Mouse (Mus musculus) mouse trophoblast stem cell (cell line): ENCODE data around the gene Rdh7.
"Not testable (repeated sequence)": the region's sequence is repeated elsewhere in the genome, so short reads cannot be mapped to it uniquely, and the experiment has no call there.

Experiments used
- in situ Hi-C, 2 experiments: fragments of 300-500 bp; cut with MseI, MboI; formaldehyde crosslinking; loops; 2 replicates in 1 of 2; 3 replicates in 1 of 2; pipeline ENCODE4 v1.15.1; 2025

Rdh7 gene

DNA sequence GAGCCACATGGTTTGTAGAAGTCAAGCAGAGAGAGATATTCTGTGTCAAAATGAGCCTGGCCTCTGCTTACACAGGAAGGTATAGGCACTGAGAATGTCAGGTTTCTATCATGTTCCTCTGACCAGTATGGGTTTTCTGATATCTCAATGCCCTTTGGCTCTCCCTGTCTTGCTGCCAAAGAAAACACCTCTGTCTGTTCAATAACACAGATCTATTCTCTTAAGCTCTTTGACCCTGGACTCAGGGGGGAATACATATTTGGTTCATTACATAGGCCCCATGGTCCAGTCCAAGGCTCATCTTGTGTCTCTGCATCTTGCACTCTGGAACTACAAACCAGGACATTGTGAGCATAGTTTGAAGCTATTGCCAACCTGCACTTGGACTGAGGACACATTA lies at the start of gene Rdh7:
TSS of gene Rdh7 (minus strand) at position 213 of the 400 bp plus-strand sequence.
- in situ Hi-C loops: no loop called here

- in situ Hi-C loops: loop anchor here (5.0 kb wide), 2 partner anchors 190 to 200 kb away; partner anchors contain the start of gene Zbtb39 (in 1 of the 2)
Measured at GRCm38 (mm10) chr10:127937428-127938010, 48.9 kb upstream of the Rdh7 start.

DNA sequence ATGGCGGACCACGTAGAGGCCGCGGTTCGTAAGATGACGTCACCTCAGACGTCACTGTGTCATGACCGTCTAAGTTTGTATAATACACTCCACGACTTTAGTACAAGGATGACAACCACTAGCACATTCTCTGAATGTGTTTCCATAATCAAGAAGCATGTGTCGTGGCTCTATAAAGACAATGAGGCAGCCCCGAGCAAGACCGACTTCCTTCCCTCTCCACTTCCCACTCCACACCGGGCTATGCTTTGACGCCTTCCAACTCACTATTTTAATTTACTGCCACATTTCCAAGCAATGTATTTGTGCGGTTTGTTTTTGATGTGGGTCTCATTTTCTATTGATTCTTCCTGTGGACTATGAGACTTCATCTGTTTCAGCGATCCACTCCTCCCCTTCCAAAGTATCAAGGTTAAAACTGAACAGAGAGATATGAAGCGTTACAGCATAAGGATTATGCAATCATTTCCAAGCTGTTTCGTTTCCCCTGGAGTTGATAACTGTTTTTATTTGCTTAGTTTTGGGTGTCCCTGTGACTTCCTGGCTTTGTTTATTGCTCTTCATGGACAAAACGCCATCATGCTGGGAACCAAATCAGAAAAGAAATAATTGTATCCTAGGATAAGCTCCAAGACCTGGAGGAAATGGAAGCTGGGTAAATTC lies 48.3 kb upstream of the Rdh7 start:
- in situ Hi-C loops: loop anchor here (5.0 kb wide), 2 partner anchors 190 to 200 kb away; partner anchors contain the start of gene Zbtb39 (in 1 of the 2)

GRCm38 (mm10) chr10:127936271-127936670 lies 47.7 kb upstream of the Rdh7 start:
- in situ Hi-C loops: loop anchor here (5.0 kb wide), 2 partner anchors 189 to 199 kb away; partner anchors contain the start of gene Zbtb39 (in 1 of the 2)

DNA sequence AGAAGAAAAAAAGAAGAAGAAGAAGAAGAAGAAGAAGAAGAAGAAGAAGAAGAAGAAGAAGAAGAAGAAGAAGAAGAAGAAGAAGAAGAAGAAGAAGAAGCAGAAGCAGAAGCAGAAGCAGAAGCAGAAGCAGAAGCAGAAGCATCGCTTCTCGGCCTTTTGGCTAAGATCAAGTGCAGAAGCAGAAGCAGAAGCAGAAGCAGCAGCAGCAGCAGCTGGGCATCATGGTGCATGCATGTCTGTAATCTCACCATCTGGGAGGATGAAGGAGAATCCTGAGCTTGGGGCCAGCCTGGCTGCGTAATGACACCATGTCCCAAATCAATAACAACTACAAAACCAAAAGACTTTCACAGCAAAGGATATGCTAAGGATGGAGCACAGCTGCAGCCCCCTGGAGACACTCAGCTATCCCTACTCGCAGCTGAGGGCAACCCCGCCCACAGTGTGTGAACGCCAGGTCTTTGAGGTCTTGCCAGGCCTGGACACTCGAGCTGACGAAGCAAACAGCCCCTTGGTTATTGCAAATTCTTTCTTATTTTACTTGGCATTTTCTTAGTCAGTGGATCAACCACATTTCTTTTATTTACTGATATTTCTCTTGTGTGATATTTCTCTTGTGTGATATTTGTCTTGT lies 43.8 kb upstream of the Rdh7 start:
- in situ Hi-C loops: no loop called here

DNA sequence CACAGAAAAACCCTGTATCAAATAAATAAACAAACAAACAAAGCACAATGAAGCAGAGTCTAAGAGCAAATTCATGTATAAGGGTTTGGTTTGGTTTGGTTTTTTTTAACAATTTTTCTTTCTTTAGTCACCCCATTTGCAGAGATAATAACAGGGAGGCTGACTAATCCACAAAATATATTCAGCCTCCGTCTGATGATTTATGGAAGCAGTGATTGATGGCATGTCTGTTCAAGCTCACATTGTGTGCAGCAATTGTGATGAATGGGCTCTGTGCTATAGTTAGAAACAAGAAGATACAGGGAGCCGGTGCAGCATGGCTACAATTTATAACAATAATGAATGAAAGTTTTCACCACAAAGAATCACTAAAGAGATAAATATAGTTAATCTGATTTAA lies 39.1 kb upstream of the Rdh7 start:
- in situ Hi-C loops: no loop called here

GRCm38 (mm10) chr10:127924597-127925378 lies 36.2 kb upstream of the Rdh7 start:
- in situ Hi-C loops: no loop called here

DNA sequence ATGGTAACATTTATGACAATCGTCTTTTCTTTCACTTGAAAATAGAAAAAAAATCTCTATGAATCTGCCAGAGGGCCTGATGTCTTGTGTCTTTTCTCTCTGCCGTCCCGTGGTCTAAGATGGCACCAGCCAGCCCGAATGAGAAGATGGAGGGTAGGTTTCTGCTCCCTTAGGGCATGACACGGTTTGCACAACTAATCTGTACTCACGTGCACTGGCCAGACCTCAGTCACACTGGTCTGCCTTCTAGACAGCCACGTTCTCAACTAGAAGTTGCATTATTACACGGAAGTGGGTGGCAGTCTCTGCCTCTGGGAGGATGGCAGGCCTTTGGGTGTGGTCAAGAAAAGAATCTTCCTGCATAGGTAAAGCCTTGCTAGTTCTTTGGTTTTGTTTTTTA lies 34.4 kb upstream of the Rdh7 start:
- in situ Hi-C loops: no loop called here

- in situ Hi-C loops: no loop called here
Measured at GRCm38 (mm10) chr10:127922241-127922640, 33.6 kb upstream of the Rdh7 start.

DNA sequence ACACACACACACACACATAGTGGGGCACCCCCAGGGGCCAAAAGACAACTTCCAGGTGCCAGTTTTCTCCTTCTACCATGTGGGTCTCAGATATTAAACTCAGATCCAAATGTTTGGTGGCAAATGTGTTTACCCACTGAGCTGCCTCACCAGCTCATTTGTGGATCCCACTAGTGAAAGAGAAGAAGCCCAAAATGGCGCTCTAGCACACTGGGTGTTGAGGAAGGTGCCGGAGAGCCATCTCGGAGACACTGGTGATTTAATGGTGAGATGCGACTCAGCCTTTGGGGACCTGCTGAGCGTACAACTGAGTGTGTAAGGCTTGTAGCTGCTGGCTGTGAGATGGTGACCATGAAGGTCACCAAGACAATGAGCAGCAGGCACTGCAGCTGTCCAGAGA lies 29.0 kb upstream of the Rdh7 start:
- in situ Hi-C loops: no loop called here

DNA sequence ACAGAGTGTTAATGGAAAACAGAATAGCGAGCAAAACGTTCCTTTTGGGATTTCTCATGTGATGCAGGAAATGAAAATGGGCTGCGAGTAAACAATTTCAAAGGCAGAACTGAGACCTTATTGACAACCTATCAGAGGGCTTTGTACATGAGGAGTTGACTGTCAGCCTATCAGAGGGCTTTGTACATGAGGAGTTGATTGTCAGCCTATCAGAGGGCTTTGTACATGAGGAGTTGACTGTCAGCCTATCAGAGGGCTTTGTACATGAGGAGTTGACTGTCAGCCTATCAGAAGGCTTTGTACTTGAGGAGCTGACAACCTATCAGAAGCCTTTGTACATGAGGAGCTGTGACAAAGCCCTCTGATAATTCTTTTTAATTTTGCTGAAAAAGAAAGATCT lies 28.6 kb upstream of the Rdh7 start:
- in situ Hi-C loops: not testable (repeated sequence)

DNA sequence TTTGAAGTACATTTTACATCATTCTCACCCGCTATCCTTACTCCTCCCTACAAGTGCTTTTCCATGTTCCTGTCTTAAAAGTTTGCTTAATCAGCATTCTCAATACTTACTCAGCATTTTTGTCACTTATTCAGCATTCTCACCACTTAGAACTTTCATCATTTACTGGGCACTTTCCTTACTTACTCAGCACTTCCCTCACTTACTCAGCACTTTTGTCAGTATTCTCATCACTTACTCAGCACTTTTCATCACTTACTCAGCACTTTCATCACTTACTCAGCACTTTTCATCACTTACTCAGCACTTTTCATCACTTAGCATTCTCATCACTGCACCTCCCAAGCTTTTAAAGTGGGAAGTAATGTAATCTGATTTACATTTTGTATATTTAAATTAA lies 27.0 kb upstream of the Rdh7 start:
- in situ Hi-C loops: no loop called here

GRCm38 (mm10) chr10:127907386-127907951 lies 18.9 kb upstream of the Rdh7 start:
- in situ Hi-C loops: no loop called here

DNA sequence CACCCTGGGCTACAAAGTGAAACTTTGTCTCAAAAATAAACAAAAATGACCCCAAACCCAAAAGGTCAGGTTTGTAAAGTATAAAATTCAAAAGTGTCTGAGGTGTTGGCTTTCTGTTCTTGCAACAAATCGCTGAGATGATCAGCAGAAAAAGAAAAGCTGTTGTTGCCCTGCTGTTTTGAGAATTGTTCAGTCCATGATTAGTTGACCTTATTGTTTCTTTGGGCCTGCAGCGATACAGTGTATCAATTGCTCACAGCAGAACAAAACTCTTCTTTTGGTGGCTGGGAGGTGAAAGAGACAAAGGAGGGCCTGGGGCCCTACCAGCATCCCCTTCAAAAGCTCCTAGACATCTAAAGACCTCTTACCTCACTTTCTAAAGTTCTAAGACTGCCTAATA lies 17.5 kb upstream of the Rdh7 start:
- in situ Hi-C loops: no loop called here

GRCm38 (mm10) chr10:127904718-127905446 lies 16.3 kb upstream of the Rdh7 start:
- in situ Hi-C loops: no loop called here

- in situ Hi-C loops: no loop called here
Measured at GRCm38 (mm10) chr10:127903116-127903515, 14.5 kb upstream of the Rdh7 start.

GRCm38 (mm10) chr10:127901751-127902150 lies 13.1 kb upstream of the Rdh7 start:
- in situ Hi-C loops: no loop called here

GRCm38 (mm10) chr10:127899783-127900182 lies 11.2 kb upstream of the Rdh7 start:
- in situ Hi-C loops: no loop called here

GRCm38 (mm10) chr10:127898218-127898617 lies 9.6 kb upstream of the Rdh7 start, which contains the start of gene Sdr9c7:
Gene Sdr9c7, plus strand, starts transcription at chr10:127898518.
- in situ Hi-C loops: no loop called here

DNA sequence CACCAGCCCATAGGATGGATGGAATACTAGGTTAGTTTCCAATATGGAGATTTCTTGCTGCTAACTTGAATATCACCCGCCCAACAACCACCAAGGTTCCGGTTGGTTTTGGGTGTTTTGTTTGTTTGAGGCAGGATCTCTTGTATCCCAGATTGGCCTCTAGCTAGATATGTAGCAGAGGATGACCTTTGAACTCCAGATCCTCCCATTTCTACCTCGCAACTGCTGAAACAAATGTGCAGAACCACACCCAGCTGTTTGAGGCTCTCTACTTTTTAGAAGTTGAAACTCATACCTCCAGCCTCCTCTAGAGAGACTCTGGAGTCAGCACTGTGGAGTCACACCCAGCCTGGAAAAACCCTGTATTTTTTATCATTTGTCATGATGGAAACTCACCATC lies 8.9 kb upstream of the Rdh7 start:
- in situ Hi-C loops: no loop called here

DNA sequence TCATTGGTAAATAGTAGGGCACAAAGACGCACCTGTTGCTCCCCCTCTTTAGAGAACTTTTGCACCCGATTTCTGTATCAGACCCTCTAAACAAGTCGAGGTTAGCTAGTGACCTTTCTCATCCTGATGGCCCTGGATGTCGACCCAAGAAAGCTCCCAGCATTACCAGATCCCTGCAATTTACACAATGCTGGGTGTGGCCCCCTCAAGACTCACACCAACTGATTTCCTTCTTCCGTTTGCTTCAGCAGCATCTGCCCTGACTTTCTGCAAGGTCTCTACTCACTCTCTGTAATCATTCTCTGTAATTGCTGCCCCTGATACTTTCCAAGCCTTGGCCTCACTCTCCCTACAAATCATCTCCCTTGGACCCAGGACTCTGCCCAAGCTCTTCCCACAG lies 8.1 kb upstream of the Rdh7 start:
- in situ Hi-C loops: no loop called here
